Mouse (Mus musculus): ENCODE results near the gene Il12b. TPM values are rescaled to one million over a fixed set of nuclear protein-coding genes. Genes with fewer than 3 reads are reported as not detected.

Gene Il12b
- total and polyA plus RNA-seq, 3 experiments, result not detected

DNA sequence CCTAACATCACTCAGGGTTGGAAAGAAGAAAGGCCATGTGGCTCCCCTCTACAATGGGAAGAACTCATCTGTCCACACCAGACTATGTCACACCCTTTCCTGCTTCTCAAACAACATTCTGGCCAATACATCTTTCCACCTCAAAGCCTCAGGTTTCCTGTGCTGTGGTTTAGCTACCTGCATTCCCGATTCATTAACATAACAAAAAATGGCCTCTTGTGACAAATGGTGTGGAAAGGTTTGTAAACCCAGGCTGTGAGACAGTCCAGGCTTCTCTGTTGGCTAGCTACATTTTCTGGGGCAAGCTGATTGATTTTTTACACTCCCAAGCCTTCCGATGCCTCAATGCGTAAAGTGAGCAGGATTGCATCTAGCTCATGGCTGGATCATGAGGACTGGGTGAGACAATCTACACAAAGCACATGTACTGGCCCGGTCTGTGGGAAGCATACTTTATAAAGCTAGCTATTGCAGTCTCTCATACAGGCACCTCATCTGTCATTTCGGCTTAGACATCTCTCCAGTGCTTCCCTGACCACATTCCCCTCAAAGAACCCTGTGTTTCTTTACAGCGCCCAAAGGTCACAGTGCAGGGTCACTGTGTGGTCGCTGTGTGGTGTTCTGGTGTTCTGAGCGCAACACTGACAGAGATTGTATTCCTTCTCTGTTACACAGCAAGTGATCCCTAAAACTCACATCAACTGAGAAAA lies 6.6 kb upstream of the Il12b start:
- H3K36me3 ChIP-seq (ENCODE audit: control insufficient read depth in 1 of 2, insufficient read depth in 2 of 2, low read length in 2 of 2), result no peaks in the 10 kb centered on the region
- H3K4me1 ChIP-seq (ENCODE audit: control insufficient read depth in 1 of 2, insufficient read depth in 2 of 2, low read length in 2 of 2), result no peaks in the 10 kb centered on the region
- H3K9ac ChIP-seq (ENCODE audit: control insufficient read depth, low read depth, low read length, poor library complexity, severe bottlenecking), result no peak overlapping the region
- H3K4me3 ChIP-seq (ENCODE audit: control insufficient read depth in 1 of 2, insufficient read depth in 1 of 2, low read depth in 2 of 2, low read length in 2 of 2), result no peak overlapping the region
- H3K79me2 ChIP-seq (ENCODE audit: control insufficient read depth, insufficient read depth, low read length, poor library complexity), result no peaks in the 10 kb centered on the region
- DNase-seq (ENCODE audit: low read depth, low spot score), result no peak
- H3K27me3 ChIP-seq (ENCODE audit: control insufficient read depth in 1 of 2, insufficient read depth in 2 of 2, low read length in 2 of 2), result peaks cover 7 to 12% of the 10 kb centered on the region in 2 experiments; a peak in 3 of 4 replicates
- H3K27ac ChIP-seq (ENCODE audit: control insufficient read depth, low read depth, low read length), result no peak overlapping the region
- TF ChIP-seq ELF1 (IDR thresholded peaks at IDR 0.05; ENCODE audit: low read depth, low read length), result no peak
- no peak for TF ChIP-seq ZNF384 (IDR thresholded peaks at IDR 0.05; ENCODE audit: low read depth, low read length)
- TF ChIP-seq NRF1 (IDR thresholded peaks at IDR 0.05; ENCODE audit: insufficient read depth, low read depth, low read length, poor library complexity, severe bottlenecking), result no peak
- TF ChIP-seq CHD1 (IDR thresholded peaks at IDR 0.05; ENCODE audit: low read depth, low read length), result no peak
- TF ChIP-seq USF2 (IDR thresholded peaks at IDR 0.05; ENCODE audit: borderline replicate concordance in 1 of 2, insufficient read depth in 1 of 2, low read depth in 1 of 2, low read length in 2 of 2), result no peak
- TF ChIP-seq E2F4 (IDR thresholded peaks at IDR 0.05; ENCODE audit: borderline replicate concordance, low read depth, low read length), result no peak
- no peak for TF ChIP-seq MXI1 (IDR thresholded peaks at IDR 0.05; ENCODE audit: low read depth, low read length)
- TF ChIP-seq CTCF (IDR thresholded peaks at IDR 0.05 in 2 of 3, conservative IDR thresholded peaks at IDR 0.05 in 1 of 3; ENCODE audit: control insufficient read depth in 1 of 3, insufficient read depth in 1 of 3, low read depth in 2 of 3, low read length in 3 of 3, poor library complexity in 1 of 3, severe bottlenecking in 1 of 3), result no peak
- no peak for TF ChIP-seq POLR2AphosphoS2 (IDR thresholded peaks at IDR 0.05; ENCODE audit: low read length)
- no peak for TF ChIP-seq BHLHE40 (IDR thresholded peaks at IDR 0.05; ENCODE audit: borderline replicate concordance, low read depth, low read length)
- TF ChIP-seq USF1 (IDR thresholded peaks at IDR 0.05; ENCODE audit: low read depth, low read length), result no peak
- TF ChIP-seq MAX (IDR thresholded peaks at IDR 0.05; ENCODE audit: low read length), result no peak
- no peak for TF ChIP-seq EP300 (IDR thresholded peaks at IDR 0.05; ENCODE audit: low read depth in 1 of 2, low read length in 2 of 2)
- H3K9me3 ChIP-seq (replicated peaks; ENCODE audit: insufficient read depth, low read length), result no peaks in the 10 kb centered on the region

- no peaks in the 10 kb centered on the region for H3K4me1 ChIP-seq (ENCODE audit: control insufficient read depth in 1 of 2, insufficient read depth in 2 of 2, low read length in 2 of 2)
- H3K36me3 ChIP-seq (ENCODE audit: control insufficient read depth in 1 of 2, insufficient read depth in 2 of 2, low read length in 2 of 2), result no peaks in the 10 kb centered on the region
- H3K27me3 ChIP-seq (ENCODE audit: control insufficient read depth in 1 of 2, insufficient read depth in 2 of 2, low read length in 2 of 2), result peaks cover 0 to 8% of the 10 kb centered on the region in 2 experiments; a peak in 2 of 4 replicates
- no peak overlapping the region for H3K4me3 ChIP-seq (ENCODE audit: control insufficient read depth in 1 of 2, insufficient read depth in 1 of 2, low read depth in 2 of 2, low read length in 2 of 2)
- no peak overlapping the region for H3K27ac ChIP-seq (ENCODE audit: control insufficient read depth, low read depth, low read length)
- H3K9ac ChIP-seq (ENCODE audit: control insufficient read depth, low read depth, low read length, poor library complexity, severe bottlenecking), result no peak overlapping the region
- no peak for DNase-seq (ENCODE audit: low read depth, low spot score)
- no peaks in the 10 kb centered on the region for H3K9me3 ChIP-seq (replicated peaks; ENCODE audit: insufficient read depth, low read length)
- no peak for TF ChIP-seq MYB (IDR thresholded peaks at IDR 0.05; ENCODE audit: low read depth, low read length)
- no peak for TF ChIP-seq NRF1 (IDR thresholded peaks at IDR 0.05; ENCODE audit: insufficient read depth, low read depth, low read length, poor library complexity, severe bottlenecking)
- H3K79me2 ChIP-seq (ENCODE audit: control insufficient read depth, insufficient read depth, low read length, poor library complexity), result no peaks in the 10 kb centered on the region
Measured at GRCm38 (mm10) chr11:44395401-44395800, 4.5 kb upstream of the Il12b start.

All from MEL (cell line).